25 mouse cellular contexts compared by ENCODE assay signal in genomic region chr13:34414533-34414932, GRCm38 (mm10).
DNase-seq lines count a peak whose midpoint lies in the region; ATAC-seq and TF ChIP-seq lines count a peak whose summit lies in the region.
"Had no signal": no experiment of that assay in that cellular context is flagged by ENCODE, and none has a peak within 500 bp of the region (broad histone marks: within the 10 kb centered on the region; RNA-seq: fewer than 3 reads in every experiment).

No protein-coding gene starts in this region.

- no peak overlapping the region for H3K27ac ChIP-seq in MEL (ENCODE audit: control insufficient read depth, low read depth, low read length)
- no peak overlapping the region for H3K27ac ChIP-seq in liver, embryonic 12.5 days
- H3K27ac ChIP-seq in liver, embryonic 16.5 days (ENCODE audit: low read length): no peak overlapping the region
- H3K27ac ChIP-seq: forebrain, embryonic 10.5 days; forebrain, embryonic 13.5 days; heart, embryonic 10.5 days; heart, embryonic 13.5 days; hindbrain, embryonic 14.5 days; hindbrain, postnatal 0 days had no signal

- H3K9ac ChIP-seq in MEL (ENCODE audit: control insufficient read depth, low read depth, low read length, poor library complexity, severe bottlenecking): no peak overlapping the region
- H3K9ac ChIP-seq in liver, embryonic 12.5 days: no peak overlapping the region
- no peak overlapping the region for H3K9ac ChIP-seq in liver, embryonic 16.5 days (ENCODE audit: low read depth, low read length)
- H3K9ac ChIP-seq: forebrain, embryonic 13.5 days; heart, embryonic 13.5 days; hindbrain, embryonic 14.5 days had no signal

- peaks cover 0 to 6% of the 10 kb centered on the region in 2 experiments; a peak in 1 of 4 replicates for H3K36me3 ChIP-seq in MEL (ENCODE audit: control insufficient read depth in 1 of 2, insufficient read depth in 2 of 2, low read length in 2 of 2)
- no peaks in the 10 kb centered on the region for H3K36me3 ChIP-seq in liver, embryonic 12.5 days
- no peaks in the 10 kb centered on the region for H3K36me3 ChIP-seq in liver, embryonic 16.5 days (ENCODE audit: control insufficient read depth, insufficient read depth)
- H3K36me3 ChIP-seq: forebrain, embryonic 10.5 days; heart, embryonic 10.5 days; heart, embryonic 13.5 days had no signal

- peaks cover 2 to 4% of the 10 kb centered on the region in 2 experiments; a peak in 2 of 4 replicates for H3K4me1 ChIP-seq in MEL (ENCODE audit: control insufficient read depth in 1 of 2, insufficient read depth in 2 of 2, low read length in 2 of 2)
- peaks cover 14% of the 10 kb centered on the region for H3K4me1 ChIP-seq in liver, embryonic 12.5 days
- H3K4me1 ChIP-seq in liver, embryonic 16.5 days (ENCODE audit: control insufficient read depth, low read depth, low read length): peaks cover 5% of the 10 kb centered on the region
- H3K4me1 ChIP-seq: forebrain, embryonic 10.5 days; forebrain, embryonic 13.5 days; heart, embryonic 10.5 days; heart, embryonic 13.5 days had no signal

- H3K4me3 ChIP-seq in MEL (ENCODE audit: control insufficient read depth in 1 of 2, insufficient read depth in 1 of 2, low read depth in 2 of 2, low read length in 2 of 2): no peak overlapping the region
- H3K4me3 ChIP-seq in liver, embryonic 12.5 days: no peak overlapping the region
- no peak overlapping the region for H3K4me3 ChIP-seq in liver, embryonic 16.5 days (ENCODE audit: low read depth, low read length)
- H3K4me3 ChIP-seq: forebrain, embryonic 10.5 days; forebrain, embryonic 13.5 days; heart, embryonic 10.5 days; heart, embryonic 13.5 days had no signal

- no peak for TF ChIP-seq POLR2A in MEL (IDR thresholded peaks at IDR 0.05; ENCODE audit: control insufficient read depth in 1 of 2, insufficient read depth in 1 of 2, low read depth in 1 of 2, low read length in 2 of 2, poor library complexity in 1 of 2)

- TF ChIP-seq CTCF in MEL (IDR thresholded peaks at IDR 0.05 in 2 of 3, conservative IDR thresholded peaks at IDR 0.05 in 1 of 3; ENCODE audit: control insufficient read depth in 1 of 3, insufficient read depth in 1 of 3, low read depth in 2 of 3, low read length in 3 of 3, poor library complexity in 1 of 3, severe bottlenecking in 1 of 3): no peak

- peak; percentile 28 for DNase-seq in MEL (ENCODE audit: low read depth, low spot score)
- peak; percentile 16 for DNase-seq in c-Kit-positive CD71-positive TER-119-negative erythroid progenitor cells, embryonic 14.5 days (ENCODE audit: low read depth)
- DNase-seq in right cerebral cortex, postnatal 36 days (ENCODE audit: low spot score in 2 of 2): no peak
- DNase-seq in retina, embryonic 14.5 days (ENCODE audit: low spot score): no peak
- DNase-seq: adrenal gland, postnatal 10 days; adrenal gland, postnatal 36 days; cerebellum, adult 18-20 months; cerebellum, adult 9-10 months; cerebellum, postnatal 14 days; gastrocnemius, postnatal 10 days; gastrocnemius, postnatal 36 days; heart, adult 18-20 months; heart, postnatal 14 days; heart, postnatal 4 days had no signal

- H3K4me2 ChIP-seq in liver, embryonic 12.5 days: peak overlapping the region; percentile 8; the same call in 1 of the 2 replicates
- H3K4me2 ChIP-seq in liver, embryonic 16.5 days (ENCODE audit: low read depth, low read length): no peak overlapping the region
- H3K4me2 ChIP-seq: forebrain, embryonic 13.5 days; heart, embryonic 13.5 days; hindbrain, embryonic 14.5 days had no signal

- TF ChIP-seq RAD21 in MEL (IDR thresholded peaks at IDR 0.05; ENCODE audit: low read depth, low read length): no peak

- peak; percentile 47; a peak in 3 of 4 replicates for TF ChIP-seq EP300 in MEL (IDR thresholded peaks at IDR 0.05; ENCODE audit: low read depth in 1 of 2, low read length in 2 of 2)

- H3K79me2 ChIP-seq in MEL (ENCODE audit: control insufficient read depth, insufficient read depth, low read length, poor library complexity): no peaks in the 10 kb centered on the region

- peak; percentile 79; the same call in 1 of the 2 replicates for ATAC-seq in liver, embryonic 12.5 days
- peak; percentile 51; the same call in 1 of the 2 replicates for ATAC-seq in liver, embryonic 16.5 days (ENCODE audit: low read depth)
- ATAC-seq: CD4-positive, CD25-positive, alpha-beta regulatory T cell, adult 4 months; forebrain, embryonic 13.5 days; forebrain, embryonic 16.5 days; hindbrain, postnatal 0 days; inflammation-experienced regulatory T-cells, adult 6 months had no signal

- WGBS in liver, embryonic 12.5 days (ENCODE audit: insufficient replicate concordance): 63% methylated on average over 2 of the region's 2 CpGs
- 58% methylated on average over 2 of the region's 2 CpGs for WGBS in liver, embryonic 16.5 days (ENCODE audit: insufficient replicate concordance)

- no peaks in the 10 kb centered on the region for H3K9me3 ChIP-seq in MEL (replicated peaks; ENCODE audit: insufficient read depth, low read length)
- H3K9me3 ChIP-seq in liver, embryonic 12.5 days (replicated peaks): no peaks in the 10 kb centered on the region
- H3K9me3 ChIP-seq in liver, embryonic 16.5 days (replicated peaks; ENCODE audit: control insufficient read depth, low read length): no peaks in the 10 kb centered on the region
- H3K9me3 ChIP-seq: forebrain, embryonic 10.5 days; forebrain, embryonic 13.5 days; heart, embryonic 10.5 days; heart, embryonic 13.5 days had no signal

- H3K27me3 ChIP-seq in MEL (ENCODE audit: control insufficient read depth in 1 of 2, insufficient read depth in 2 of 2, low read length in 2 of 2): no peaks in the 10 kb centered on the region
- no peaks in the 10 kb centered on the region for H3K27me3 ChIP-seq in liver, embryonic 12.5 days (replicated peaks)
- no peaks in the 10 kb centered on the region for H3K27me3 ChIP-seq in liver, embryonic 16.5 days (ENCODE audit: control insufficient read depth, insufficient read depth, low read depth, low read length)
- H3K27me3 ChIP-seq: forebrain, embryonic 13.5 days; heart, embryonic 13.5 days had no signal

TF ChIP-seq in MEL, 35 proteins besides CTCF, POLR2A, EP300 and RAD21:
- TF ChIP-seq UBTF (IDR thresholded peaks at IDR 0.05; ENCODE audit: borderline replicate concordance, insufficient read depth, low read depth, low read length): no peak
- TF ChIP-seq ZNF384 (IDR thresholded peaks at IDR 0.05; ENCODE audit: low read depth, low read length): no peak
- peak; percentile 17; the same call in 1 of the 2 replicates for TF ChIP-seq TCF12 (IDR thresholded peaks at IDR 0.05; ENCODE audit: low read depth, low read length)
- no peak for TF ChIP-seq MAZ (IDR thresholded peaks at IDR 0.05; ENCODE audit: low read depth, low read length)
- peak; percentile 70 for TF ChIP-seq GATA1 (IDR thresholded peaks at IDR 0.05; ENCODE audit: low read depth, low read length)
- no peak for TF ChIP-seq HCFC1 (IDR thresholded peaks at IDR 0.05; ENCODE audit: low read depth, low read length)

Comparison
In these comparisons a context has a peak if more than half of its experiments do, and no peak if none do; other contexts are left out.
1. DNase-seq: peak in MEL (single experiment) and c-Kit-positive CD71-positive TER-119-negative erythroid progenitor cells, embryonic 14.5 days (single experiment); none in right cerebral cortex, postnatal 36 days (0 of 2) and retina, embryonic 14.5 days (single experiment).